Mouse (Mus musculus) testis, adult 2 months (tissue): ENCODE data around the gene Cyfip1.

ENCODE experiments used
- CTCF ChIP-seq: fragments of 200-500 bp; IDR thresholded peaks from 2 replicates; pipeline ENCODE4 v1.5.1; 2012; ENCODE audit warnings: low read depth, mild to moderate bottlenecking, inconsistent platforms, low read length, moderate library complexity; ENCODE audit not compliant: control insufficient read depth, insufficient read depth, insufficient replicate concordance
- POLR2A ChIP-seq: fragments of 200-500 bp; IDR thresholded peaks from 2 replicates; pipeline ENCODE4 v1.6.1; 2012; ENCODE audit warnings: low read depth, mild to moderate bottlenecking, inconsistent platforms, low read length, moderate library complexity; ENCODE audit not compliant: control insufficient read depth

DNA sequence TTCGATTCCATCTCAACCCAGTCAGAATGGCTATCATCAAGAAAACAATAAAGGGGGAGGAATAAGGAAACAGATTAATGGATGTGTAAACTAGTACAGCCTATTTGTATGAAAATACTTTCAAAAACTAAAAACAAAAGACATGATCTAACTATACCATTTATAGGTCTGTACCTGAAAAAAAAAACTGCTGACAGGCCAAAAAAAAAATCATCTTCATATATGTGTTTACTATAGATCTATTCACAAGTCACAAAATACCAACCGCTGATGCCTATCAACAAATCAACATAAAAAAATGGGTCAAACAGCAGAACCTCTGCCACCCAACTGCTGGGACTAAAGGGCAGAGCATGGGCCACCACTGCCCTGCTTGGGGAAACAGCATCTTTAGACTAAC lies 114.5 kb downstream of the Cyfip1 start:
- TF ChIP-seq POLR2A: no peak
- TF ChIP-seq CTCF: no peak
